Mouse (Mus musculus): Measurements from ENCODE around the gene Bcar1. TPM values are rescaled to one million over a fixed set of nuclear protein-coding genes. Genes with fewer than 3 reads are reported as not detected.

Bcar1 gene
- polyA plus RNA-seq, 1 experiment: 1.5 TPM

- H3K36me3 ChIP-seq (replicated peaks; ENCODE audit: low read length): peaks cover 80% of the 10 kb centered on the region
- TF ChIP-seq FLI1 (IDR thresholded peaks at IDR 0.05; ENCODE audit: low read length): no peak
- H3K4me1 ChIP-seq: peaks cover 12% of the 10 kb centered on the region
- H3K9me3 ChIP-seq: peaks cover 4% of the 10 kb centered on the region; the same call in 1 of the 2 replicates
- H3K4me3 ChIP-seq (replicated peaks): no peak overlapping the region
- H3K27me3 ChIP-seq (replicated peaks): no peaks in the 10 kb centered on the region
Observed at GRCm38 (mm10) chr8:111770958-111771624, 27.5 kb upstream of the Bcar1 start.

GRCm38 (mm10) chr8:111769764-111770428 is 26.3 kb upstream of the Bcar1 start:
- TF ChIP-seq FLI1 (IDR thresholded peaks at IDR 0.05; ENCODE audit: low read length): no peak
- no peak for TF ChIP-seq GATA1 (IDR thresholded peaks at IDR 0.05; ENCODE audit: borderline replicate concordance, low read length)
- H3K4me1 ChIP-seq: peaks cover 12% of the 10 kb centered on the region
- H3K9me3 ChIP-seq: peaks cover 4% of the 10 kb centered on the region; the same call in 1 of the 2 replicates
- H3K4me3 ChIP-seq (replicated peaks): no peak overlapping the region
- peaks cover 82% of the 10 kb centered on the region for H3K36me3 ChIP-seq (replicated peaks; ENCODE audit: low read length)
- H3K27me3 ChIP-seq (replicated peaks): no peaks in the 10 kb centered on the region

- Histone ChIP-seq H3K27me3 (replicated peaks) (no peaks in the 10 kb centered on the region), H3K4me3 (replicated peaks) (no peak overlapping the region), H3K4me1 (peaks cover 6% of the 10 kb centered on the region), H3K9me3 (no peaks in the 10 kb centered on the region), H3K36me3 (replicated peaks; ENCODE audit: low read length) (peaks cover 76% of the 10 kb centered on the region)
- TF ChIP-seq GATA1 (IDR thresholded peaks at IDR 0.05; ENCODE audit: borderline replicate concordance, low read length) (no peak), FLI1 (IDR thresholded peaks at IDR 0.05; ENCODE audit: low read length) (no peak)
Observed at GRCm38 (mm10) chr8:111769296-111769695, 25.7 kb upstream of the Bcar1 start.

GRCm38 (mm10) chr8:111768651-111769050 is 25.0 kb upstream of the Bcar1 start:
- Histone ChIP-seq H3K36me3 (replicated peaks; ENCODE audit: low read length) (peaks cover 70% of the 10 kb centered on the region), H3K9me3 (no peaks in the 10 kb centered on the region), H3K4me1 (no peaks in the 10 kb centered on the region), H3K27me3 (replicated peaks) (no peaks in the 10 kb centered on the region), H3K4me3 (replicated peaks) (no peak overlapping the region)
- TF ChIP-seq FLI1 (IDR thresholded peaks at IDR 0.05; ENCODE audit: low read length) (no peak), GATA1 (IDR thresholded peaks at IDR 0.05; ENCODE audit: borderline replicate concordance, low read length) (no peak)

- Histone ChIP-seq H3K27me3 (replicated peaks) (peaks cover 6% of the 10 kb centered on the region), H3K9me3 (no peaks in the 10 kb centered on the region), H3K36me3 (replicated peaks; ENCODE audit: low read length) (peaks cover 49% of the 10 kb centered on the region), H3K4me1 (no peaks in the 10 kb centered on the region), H3K4me3 (replicated peaks) (no peak overlapping the region)
- TF ChIP-seq GATA1 (IDR thresholded peaks at IDR 0.05; ENCODE audit: borderline replicate concordance, low read length): no peak
- no peak for TF ChIP-seq FLI1 (IDR thresholded peaks at IDR 0.05; ENCODE audit: low read length)
Observed at GRCm38 (mm10) chr8:111765616-111766015, 22.0 kb upstream of the Bcar1 start.

- peaks cover 9% of the 10 kb centered on the region for H3K27me3 ChIP-seq (replicated peaks)
- no peak overlapping the region for H3K4me3 ChIP-seq (replicated peaks)
- H3K36me3 ChIP-seq (replicated peaks; ENCODE audit: low read length): peaks cover 48% of the 10 kb centered on the region
- H3K9me3 ChIP-seq: no peaks in the 10 kb centered on the region
- H3K4me1 ChIP-seq: no peaks in the 10 kb centered on the region
- TF ChIP-seq FLI1 (IDR thresholded peaks at IDR 0.05; ENCODE audit: low read length) (no peak), GATA1 (IDR thresholded peaks at IDR 0.05; ENCODE audit: borderline replicate concordance, low read length) (no peak)
Observed at GRCm38 (mm10) chr8:111765096-111765495, 21.5 kb upstream of the Bcar1 start.

- no peaks in the 10 kb centered on the region for H3K9me3 ChIP-seq
- no peak overlapping the region for H3K4me3 ChIP-seq (replicated peaks)
- no peak for TF ChIP-seq GATA1 (IDR thresholded peaks at IDR 0.05; ENCODE audit: borderline replicate concordance, low read length)
- no peak for TF ChIP-seq FLI1 (IDR thresholded peaks at IDR 0.05; ENCODE audit: low read length)
- H3K27me3 ChIP-seq (replicated peaks): peaks cover 24% of the 10 kb centered on the region
- no peaks in the 10 kb centered on the region for H3K4me1 ChIP-seq
- H3K36me3 ChIP-seq (replicated peaks; ENCODE audit: low read length): peaks cover 7% of the 10 kb centered on the region
Observed at GRCm38 (mm10) chr8:111760708-111761107, 17.1 kb upstream of the Bcar1 start.

- Histone ChIP-seq H3K4me1 (peaks cover 5% of the 10 kb centered on the region; the same call in 1 of the 2 replicates), H3K36me3 (replicated peaks; ENCODE audit: low read length) (no peaks in the 10 kb centered on the region), H3K9me3 (no peaks in the 10 kb centered on the region), H3K4me3 (replicated peaks) (no peak overlapping the region), H3K27me3 (replicated peaks) (peaks cover 38% of the 10 kb centered on the region)
- TF ChIP-seq GATA1 (IDR thresholded peaks at IDR 0.05; ENCODE audit: borderline replicate concordance, low read length) (no peak), FLI1 (IDR thresholded peaks at IDR 0.05; ENCODE audit: low read length) (no peak)
Observed at GRCm38 (mm10) chr8:111758817-111759216, 15.2 kb upstream of the Bcar1 start.

- TF ChIP-seq GATA1 (IDR thresholded peaks at IDR 0.05; ENCODE audit: borderline replicate concordance, low read length) (no peak), FLI1 (IDR thresholded peaks at IDR 0.05; ENCODE audit: low read length) (no peak)
- H3K4me1 ChIP-seq: peaks cover 5% of the 10 kb centered on the region; the same call in 1 of the 2 replicates
- no peaks in the 10 kb centered on the region for H3K9me3 ChIP-seq
Observed at GRCm38 (mm10) chr8:111757599-111757998, 14.0 kb upstream of the Bcar1 start.

GRCm38 (mm10) chr8:111754736-111755135 is 11.1 kb upstream of the Bcar1 start:
- Histone ChIP-seq H3K4me1 (peaks cover 5% of the 10 kb centered on the region; the same call in 1 of the 2 replicates), H3K9me3 (peaks cover 5% of the 10 kb centered on the region)
- TF ChIP-seq GATA1 (IDR thresholded peaks at IDR 0.05; ENCODE audit: borderline replicate concordance, low read length): no peak
- no peak for TF ChIP-seq FLI1 (IDR thresholded peaks at IDR 0.05; ENCODE audit: low read length)

More at GRCm38 (mm10) chr8:111757599-111757998, 14.0 kb upstream of the Bcar1 start:
- Histone ChIP-seq H3K4me3 (replicated peaks) (no peak overlapping the region), H3K27me3 (replicated peaks) (peaks cover 43% of the 10 kb centered on the region), H3K36me3 (replicated peaks; ENCODE audit: low read length) (no peaks in the 10 kb centered on the region)

More at GRCm38 (mm10) chr8:111754736-111755135, 11.1 kb upstream of the Bcar1 start:
- H3K4me3 ChIP-seq (replicated peaks): no peak overlapping the region
- peaks cover 44% of the 10 kb centered on the region for H3K27me3 ChIP-seq (replicated peaks)
- H3K36me3 ChIP-seq (replicated peaks; ENCODE audit: low read length): no peaks in the 10 kb centered on the region

All from megakaryocyte, embryonic 14.5 days (primary cell).